Mouse (Mus musculus): ENCODE results near the gene Plcl2. TPM values are rescaled to one million over a fixed set of nuclear protein-coding genes. Genes with fewer than 3 reads are reported as not detected.
"Not testable (repeated sequence)": the region's sequence is repeated elsewhere in the genome, so short reads cannot be mapped to it uniquely, and the experiment has no call there.

Gene Plcl2
- polyA plus RNA-seq, 1 experiment: 4.3 TPM

DNA sequence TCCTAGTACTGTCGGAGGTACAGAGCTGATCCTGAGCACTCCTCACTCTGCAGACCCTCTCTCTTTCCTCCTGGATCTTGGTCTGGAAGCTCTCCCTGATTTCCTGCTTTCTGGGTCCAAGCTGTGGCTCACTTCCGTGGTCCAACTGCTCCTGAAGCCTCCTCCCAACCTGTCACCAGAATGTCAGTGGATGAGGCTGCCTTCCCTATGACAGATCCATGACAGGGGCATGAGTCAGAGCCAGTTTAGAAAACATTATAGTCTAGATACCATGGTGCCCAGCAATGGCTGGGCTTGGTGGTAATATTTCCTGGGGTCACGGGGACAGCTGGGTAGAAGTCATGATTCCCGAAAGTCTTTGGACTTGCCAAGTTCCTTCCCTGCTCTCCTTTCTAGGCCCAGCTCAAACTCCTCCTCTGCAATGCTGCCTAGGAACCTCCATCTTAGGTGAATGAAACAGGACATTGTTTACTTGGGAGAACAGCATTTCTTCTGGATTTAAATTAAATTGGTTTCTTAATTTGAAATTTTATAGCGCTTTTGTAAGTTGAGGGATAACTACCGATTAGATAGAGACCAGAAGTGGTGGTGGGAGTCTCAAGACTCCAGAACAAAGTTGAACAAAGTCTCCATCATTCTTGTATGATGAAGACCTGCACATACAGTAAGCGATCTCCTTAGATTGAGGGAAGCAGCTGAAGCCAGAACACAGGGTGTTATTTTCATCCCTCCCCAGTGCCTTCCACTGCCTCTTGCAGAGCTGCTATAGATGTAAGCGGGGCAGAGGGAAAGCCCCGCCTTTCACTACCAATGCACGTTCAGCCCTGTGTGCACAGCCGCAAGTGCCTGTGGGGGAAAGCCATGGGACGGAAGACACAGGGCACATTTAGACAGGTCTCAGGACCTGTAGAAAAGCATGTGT is 170.7 kb downstream of the Plcl2 start:
- no peaks in the 10 kb centered on the region for H3K4me1 ChIP-seq (ENCODE audit: control insufficient read depth, insufficient read depth, low read length)
- TF ChIP-seq POLR2A (IDR thresholded peaks at IDR 0.05; ENCODE audit: low read depth, low read length): no peak
- TF ChIP-seq CTCF (conservative IDR thresholded peaks at IDR 0.05; ENCODE audit: insufficient read depth, insufficient read length, low read depth, low read length): no peak
- WGBS: 92% methylated on average over 12 of the region's 12 CpGs
- H3K4me3 ChIP-seq (ENCODE audit: insufficient read depth, low read depth, low read length): no peak overlapping the region
- no peak for DNase-seq
- no peaks in the 10 kb centered on the region for H3K27me3 ChIP-seq (replicated peaks; ENCODE audit: control insufficient read depth, insufficient read depth, low read length)
- H3K36me3 ChIP-seq (ENCODE audit: control insufficient read depth, insufficient read depth, low read length): no peaks in the 10 kb centered on the region
- H3K27ac ChIP-seq (ENCODE audit: insufficient read depth, low read depth, low read length): no peak overlapping the region

DNA sequence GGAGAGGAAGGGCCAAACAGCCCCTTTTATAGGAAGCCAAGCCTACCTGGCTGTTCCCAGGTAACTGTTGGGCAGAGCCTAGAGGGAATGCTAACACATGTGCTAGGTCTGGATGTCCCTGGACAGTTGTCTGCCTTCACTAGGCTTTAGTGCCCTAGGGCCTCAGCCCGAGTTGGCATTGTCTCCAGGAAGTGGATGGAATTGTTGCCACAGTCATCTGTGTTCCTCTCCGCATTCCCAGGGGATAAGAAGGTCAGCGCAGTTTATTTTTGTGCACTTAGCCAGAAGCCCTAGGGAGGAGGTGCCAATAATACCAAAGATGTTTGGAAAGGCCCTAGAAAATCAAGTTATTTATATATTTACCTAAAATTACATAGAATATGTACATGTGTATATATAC is 173.5 kb downstream of the Plcl2 start:
- 58% methylated on average over 3 of the region's 3 CpGs for WGBS
- TF ChIP-seq POLR2A (IDR thresholded peaks at IDR 0.05; ENCODE audit: low read depth, low read length) (no peak), CTCF (conservative IDR thresholded peaks at IDR 0.05; ENCODE audit: insufficient read depth, insufficient read length, low read depth, low read length) (no peak)
- Histone ChIP-seq H3K4me1 (ENCODE audit: control insufficient read depth, insufficient read depth, low read length) (no peaks in the 10 kb centered on the region), H3K27me3 (replicated peaks; ENCODE audit: control insufficient read depth, insufficient read depth, low read length) (no peaks in the 10 kb centered on the region), H3K4me3 (ENCODE audit: insufficient read depth, low read depth, low read length) (no peak overlapping the region), H3K36me3 (ENCODE audit: control insufficient read depth, insufficient read depth, low read length) (no peaks in the 10 kb centered on the region), H3K27ac (ENCODE audit: insufficient read depth, low read depth, low read length) (no peak overlapping the region)
- DNase-seq: peak; percentile 32

DNA sequence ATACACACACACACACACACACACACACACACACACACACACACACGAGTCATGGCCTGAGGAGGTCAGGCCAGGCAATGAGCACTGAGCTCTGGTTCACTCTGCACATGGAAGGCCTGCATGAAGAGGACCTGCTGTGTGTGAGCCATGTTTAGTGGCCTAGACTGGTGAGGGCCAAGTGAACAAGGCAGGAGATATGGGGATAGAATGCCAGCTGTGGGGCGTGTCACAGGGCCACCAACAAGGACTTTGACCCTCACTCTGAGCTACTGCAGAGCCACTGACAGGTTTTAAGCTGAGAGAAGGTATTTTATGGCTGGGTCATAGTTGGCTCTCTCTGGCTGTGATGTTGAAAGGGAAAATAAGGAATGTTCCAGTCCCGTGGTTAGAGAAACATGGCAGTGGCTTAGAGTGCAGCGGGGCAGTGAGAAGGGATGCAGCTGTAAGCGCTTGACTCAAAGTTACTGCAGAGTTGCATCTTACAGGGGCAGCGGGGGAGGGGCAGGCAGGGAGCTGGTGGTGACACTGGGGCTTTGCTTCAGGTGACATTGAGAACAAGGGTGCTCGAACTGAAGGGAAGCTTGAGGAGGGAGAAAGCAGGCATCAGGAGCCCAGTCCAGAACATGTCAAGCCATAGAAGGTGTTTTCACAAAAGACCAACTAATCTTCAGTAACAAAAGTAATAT is 175.9 kb downstream of the Plcl2 start:
- no peak for TF ChIP-seq CTCF (conservative IDR thresholded peaks at IDR 0.05; ENCODE audit: insufficient read depth, insufficient read length, low read depth, low read length)
- no peak for TF ChIP-seq POLR2A (IDR thresholded peaks at IDR 0.05; ENCODE audit: low read depth, low read length)
- Histone ChIP-seq H3K27me3 (replicated peaks; ENCODE audit: control insufficient read depth, insufficient read depth, low read length) (no peaks in the 10 kb centered on the region), H3K4me3 (ENCODE audit: insufficient read depth, low read depth, low read length) (no peak overlapping the region), H3K4me1 (ENCODE audit: control insufficient read depth, insufficient read depth, low read length) (no peaks in the 10 kb centered on the region), H3K36me3 (ENCODE audit: control insufficient read depth, insufficient read depth, low read length) (no peaks in the 10 kb centered on the region), H3K27ac (ENCODE audit: insufficient read depth, low read depth, low read length) (no peak overlapping the region)
- peak; percentile 11 for DNase-seq
- WGBS: 55% methylated on average over 7 of the region's 7 CpGs

DNA sequence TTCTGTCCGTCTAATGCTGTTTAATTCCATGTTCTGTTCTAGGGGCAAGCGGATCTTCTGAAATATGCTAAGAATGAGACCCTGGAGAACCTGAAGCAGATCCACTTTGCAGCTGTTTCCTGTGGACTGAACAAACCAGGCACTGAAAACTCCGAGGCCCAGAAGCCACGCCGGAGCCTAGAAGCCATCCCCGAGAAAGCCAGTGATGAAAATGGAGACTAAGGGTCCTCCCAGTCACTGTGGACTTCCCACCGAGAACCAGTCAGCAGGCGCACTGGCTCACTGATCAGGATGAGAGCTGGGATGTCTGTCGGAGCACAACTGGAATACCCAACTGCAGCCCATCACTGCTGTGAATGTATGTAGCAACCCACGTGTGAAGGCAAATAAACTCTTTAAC is 178.5 kb downstream of the Plcl2 start:
- H3K4me1 ChIP-seq (ENCODE audit: control insufficient read depth, insufficient read depth, low read length): no peaks in the 10 kb centered on the region
- DNase-seq: no peak

DNA sequence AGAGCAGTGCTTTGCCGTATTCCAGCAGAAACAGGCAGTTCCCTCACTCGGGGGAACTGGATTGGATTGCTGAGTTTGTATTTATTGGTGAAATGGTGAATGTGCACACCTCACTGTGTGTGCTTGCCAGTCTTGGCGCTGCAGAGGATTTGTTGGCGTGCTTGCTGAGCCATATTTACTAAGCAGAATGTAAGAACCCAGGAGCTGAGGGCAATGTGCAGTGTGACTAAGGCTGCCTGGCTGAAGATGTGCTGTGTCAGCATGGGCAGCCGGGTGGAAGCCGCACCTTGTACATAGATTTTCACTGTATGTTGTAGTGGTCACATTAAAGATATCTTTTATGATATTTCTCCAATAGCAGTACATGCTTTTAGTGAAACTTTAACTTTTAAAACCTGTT is 178.9 kb downstream of the Plcl2 start:
- H3K4me3 ChIP-seq (ENCODE audit: insufficient read depth, low read depth, low read length): no peak overlapping the region
- TF ChIP-seq CTCF (conservative IDR thresholded peaks at IDR 0.05; ENCODE audit: insufficient read depth, insufficient read length, low read depth, low read length) (no peak), POLR2A (IDR thresholded peaks at IDR 0.05; ENCODE audit: low read depth, low read length) (no peak)
- 62% methylated on average over 6 of the region's 6 CpGs for WGBS
- DNase-seq: peak; percentile 20
- no peaks in the 10 kb centered on the region for H3K36me3 ChIP-seq (ENCODE audit: control insufficient read depth, insufficient read depth, low read length)
- no peak overlapping the region for H3K27ac ChIP-seq (ENCODE audit: insufficient read depth, low read depth, low read length)
- H3K27me3 ChIP-seq (replicated peaks; ENCODE audit: control insufficient read depth, insufficient read depth, low read length): no peaks in the 10 kb centered on the region
- no peaks in the 10 kb centered on the region for H3K4me1 ChIP-seq (ENCODE audit: control insufficient read depth, insufficient read depth, low read length)

More for the DNA sequence above, 178.5 kb downstream of the Plcl2 start:
- H3K27ac ChIP-seq (ENCODE audit: insufficient read depth, low read depth, low read length): no peak overlapping the region
- no peak overlapping the region for H3K4me3 ChIP-seq (ENCODE audit: insufficient read depth, low read depth, low read length)
- 81% methylated on average over 10 of the region's 10 CpGs for WGBS
- H3K27me3 ChIP-seq (replicated peaks; ENCODE audit: control insufficient read depth, insufficient read depth, low read length): no peaks in the 10 kb centered on the region
- no peaks in the 10 kb centered on the region for H3K36me3 ChIP-seq (ENCODE audit: control insufficient read depth, insufficient read depth, low read length)
- no peak for TF ChIP-seq POLR2A (IDR thresholded peaks at IDR 0.05; ENCODE audit: low read depth, low read length)
- TF ChIP-seq CTCF (conservative IDR thresholded peaks at IDR 0.05; ENCODE audit: insufficient read depth, insufficient read length, low read depth, low read length): no peak

DNA sequence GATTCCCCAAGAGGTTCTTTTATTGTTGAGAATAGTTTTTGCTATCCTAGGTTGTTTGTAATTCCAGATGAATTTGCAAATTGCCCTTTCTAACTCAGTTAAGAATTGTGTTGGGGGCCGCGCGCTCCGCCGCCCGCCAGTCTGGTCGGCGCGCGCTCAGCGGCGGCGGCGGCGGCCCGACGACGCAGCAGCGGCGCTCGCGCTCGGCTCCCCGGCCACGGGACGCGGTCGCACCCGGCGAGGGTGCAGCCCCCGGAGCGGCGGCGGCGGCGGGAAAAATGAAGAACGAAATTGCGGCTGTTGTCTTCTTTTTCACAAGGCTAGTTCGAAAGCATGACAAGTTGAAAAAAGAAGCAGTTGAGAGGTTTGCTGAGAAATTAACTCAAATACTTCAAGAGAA is 189.2 kb downstream of the Plcl2 start:
- not testable (repeated sequence) for H3K4me1 ChIP-seq (ENCODE audit: control insufficient read depth, insufficient read depth, low read length); H3K27ac ChIP-seq (ENCODE audit: insufficient read depth, low read depth, low read length); H3K4me3 ChIP-seq (ENCODE audit: insufficient read depth, low read depth, low read length); H3K27me3 ChIP-seq (replicated peaks; ENCODE audit: control insufficient read depth, insufficient read depth, low read length); H3K36me3 ChIP-seq (ENCODE audit: control insufficient read depth, insufficient read depth, low read length); DNase-seq
- 6% methylated on average over 39 of the region's 39 CpGs for WGBS

DNA sequence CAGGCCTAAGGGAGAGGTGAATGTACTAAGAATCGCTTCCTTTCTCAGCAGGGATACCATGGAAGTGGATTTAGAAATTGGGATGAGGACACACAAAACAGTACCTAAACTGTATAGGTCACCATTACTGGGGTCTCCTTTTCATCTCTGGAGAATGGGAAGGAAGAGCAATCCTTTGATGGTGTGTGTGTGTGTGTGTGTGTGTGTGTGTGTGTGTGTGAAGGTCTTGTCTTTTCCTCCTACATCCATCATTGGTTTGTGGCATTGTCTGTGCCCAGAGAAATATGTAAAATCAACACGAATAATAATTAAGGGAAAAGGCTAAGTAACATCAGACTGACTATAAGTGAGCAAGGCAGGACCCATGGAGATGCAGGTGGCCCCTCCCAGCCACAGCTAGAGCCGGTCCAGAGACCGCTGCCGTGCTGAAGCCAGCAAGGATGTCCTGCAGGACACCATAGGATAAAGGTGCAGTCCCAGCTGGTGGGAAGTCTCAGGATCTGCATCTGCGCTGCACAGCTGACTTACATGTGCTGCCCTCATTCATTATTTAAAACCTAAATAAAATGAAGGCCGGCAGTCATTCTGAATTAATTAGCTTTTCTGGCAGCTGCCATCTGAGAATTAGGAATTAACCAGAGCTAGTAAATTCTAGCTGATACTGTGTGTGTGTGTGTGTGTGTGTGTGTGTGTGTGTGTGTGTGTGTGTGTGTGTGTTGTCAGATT is 201.5 kb downstream of the Plcl2 start:
- Histone ChIP-seq H3K4me1 (ENCODE audit: control insufficient read depth, insufficient read depth, low read length) (no peaks in the 10 kb centered on the region), H3K27ac (ENCODE audit: insufficient read depth, low read depth, low read length) (no peak overlapping the region), H3K27me3 (replicated peaks; ENCODE audit: control insufficient read depth, insufficient read depth, low read length) (no peaks in the 10 kb centered on the region), H3K36me3 (ENCODE audit: control insufficient read depth, insufficient read depth, low read length) (no peaks in the 10 kb centered on the region), H3K4me3 (ENCODE audit: insufficient read depth, low read depth, low read length) (no peak overlapping the region)
- TF ChIP-seq CTCF (conservative IDR thresholded peaks at IDR 0.05; ENCODE audit: insufficient read depth, insufficient read length, low read depth, low read length) (no peak), POLR2A (IDR thresholded peaks at IDR 0.05; ENCODE audit: low read depth, low read length) (no peak)
- no peak for DNase-seq
- WGBS: 76% methylated on average over 7 of the region's 7 CpGs

Measured in kidney, adult 2 months (tissue).